Mouse (Mus musculus): ENCODE results near the gene Ghdc. TPM values are rescaled to one million over a fixed set of nuclear protein-coding genes. Genes with fewer than 3 reads are reported as not detected.

The Ghdc gene
- polyA plus RNA-seq, 1 experiment: 18.2 TPM

- TF ChIP-seq CTCF (IDR thresholded peaks at IDR 0.05; ENCODE audit: insufficient read depth, low read length) (no peak), POLR2A (IDR thresholded peaks at IDR 0.05; ENCODE audit: borderline replicate concordance, extremely low read depth, low read depth, low read length) (no peak)
- no peak for DNase-seq
- Histone ChIP-seq H3K4me1 (ENCODE audit: control insufficient read depth, insufficient read depth, low read length) (peaks cover 2% of the 10 kb centered on the region; the same call in 1 of the 2 replicates), H3K4me3 (replicated peaks; ENCODE audit: extremely low read depth, low read depth, low read length) (no peak overlapping the region)
- WGBS: 89% methylated on average over 2 of the region's 2 CpGs
Measured at GRCm38 (mm10) chr11:100785774-100786173, 15.0 kb upstream of the Ghdc start.

- 81% methylated on average over 8 of the region's 8 CpGs for WGBS
- TF ChIP-seq CTCF (IDR thresholded peaks at IDR 0.05; ENCODE audit: insufficient read depth, low read length) (no peak), POLR2A (IDR thresholded peaks at IDR 0.05; ENCODE audit: borderline replicate concordance, extremely low read depth, low read depth, low read length) (no peak)
- DNase-seq: no peak
Measured at GRCm38 (mm10) chr11:100784286-100784685, 13.5 kb upstream of the Ghdc start.

GRCm38 (mm10) chr11:100782568-100782967, 11.8 kb upstream of the Ghdc start:
- 80% methylated on average over 13 of the region's 13 CpGs for WGBS
- Histone ChIP-seq H3K4me1 (ENCODE audit: control insufficient read depth, insufficient read depth, low read length) (peaks cover 2% of the 10 kb centered on the region; the same call in 1 of the 2 replicates), H3K4me3 (replicated peaks; ENCODE audit: extremely low read depth, low read depth, low read length) (no peak overlapping the region)
- DNase-seq: peak; percentile 13
- TF ChIP-seq POLR2A (IDR thresholded peaks at IDR 0.05; ENCODE audit: borderline replicate concordance, extremely low read depth, low read depth, low read length): no peak

More at GRCm38 (mm10) chr11:100784286-100784685, 13.5 kb upstream of the Ghdc start:
- Histone ChIP-seq H3K4me3 (replicated peaks; ENCODE audit: extremely low read depth, low read depth, low read length) (no peak overlapping the region), H3K4me1 (ENCODE audit: control insufficient read depth, insufficient read depth, low read length) (peaks cover 2% of the 10 kb centered on the region; the same call in 1 of the 2 replicates)

- Histone ChIP-seq H3K4me1 (ENCODE audit: control insufficient read depth, insufficient read depth, low read length) (peaks cover 2% of the 10 kb centered on the region; the same call in 1 of the 2 replicates), H3K4me3 (replicated peaks; ENCODE audit: extremely low read depth, low read depth, low read length) (no peak overlapping the region)
- 76% methylated on average over 15 of the region's 15 CpGs for WGBS
- TF ChIP-seq POLR2A (IDR thresholded peaks at IDR 0.05; ENCODE audit: borderline replicate concordance, extremely low read depth, low read depth, low read length) (no peak; the same call in 1 of the 2 replicates), CTCF (IDR thresholded peaks at IDR 0.05; ENCODE audit: insufficient read depth, low read length) (no peak)
- peak; percentile 25 for DNase-seq
Measured at GRCm38 (mm10) chr11:100781763-100782475, 11.2 kb upstream of the Ghdc start.

GRCm38 (mm10) chr11:100780247-100780646, 9.5 kb upstream of the Ghdc start:
- no peak for DNase-seq
- Histone ChIP-seq H3K4me1 (ENCODE audit: control insufficient read depth, insufficient read depth, low read length) (peaks cover 2% of the 10 kb centered on the region; the same call in 1 of the 2 replicates), H3K4me3 (replicated peaks; ENCODE audit: extremely low read depth, low read depth, low read length) (no peak overlapping the region)
- WGBS: 81% methylated on average over 8 of the region's 8 CpGs
- TF ChIP-seq CTCF (IDR thresholded peaks at IDR 0.05; ENCODE audit: insufficient read depth, low read length) (no peak), POLR2A (IDR thresholded peaks at IDR 0.05; ENCODE audit: borderline replicate concordance, extremely low read depth, low read depth, low read length) (no peak)

- DNase-seq: no peak
- Histone ChIP-seq H3K4me3 (replicated peaks; ENCODE audit: extremely low read depth, low read depth, low read length) (no peak overlapping the region), H3K4me1 (ENCODE audit: control insufficient read depth, insufficient read depth, low read length) (peaks cover 2% of the 10 kb centered on the region; the same call in 1 of the 2 replicates)
- 79% methylated on average over 3 of the region's 3 CpGs for WGBS
- TF ChIP-seq CTCF (IDR thresholded peaks at IDR 0.05; ENCODE audit: insufficient read depth, low read length) (no peak), POLR2A (IDR thresholded peaks at IDR 0.05; ENCODE audit: borderline replicate concordance, extremely low read depth, low read depth, low read length) (no peak)
Measured at GRCm38 (mm10) chr11:100778069-100778468, 7.3 kb upstream of the Ghdc start.

GRCm38 (mm10) chr11:100775921-100776320, 5.2 kb upstream of the Ghdc start:
- TF ChIP-seq POLR2A (IDR thresholded peaks at IDR 0.05; ENCODE audit: borderline replicate concordance, extremely low read depth, low read depth, low read length): no peak
- TF ChIP-seq CTCF (IDR thresholded peaks at IDR 0.05; ENCODE audit: insufficient read depth, low read length): no peak
- 72% methylated on average over 10 of the region's 10 CpGs for WGBS
- no peak overlapping the region for H3K4me3 ChIP-seq (replicated peaks; ENCODE audit: extremely low read depth, low read depth, low read length)
- no peak for DNase-seq
- H3K4me1 ChIP-seq (ENCODE audit: control insufficient read depth, insufficient read depth, low read length): no peaks in the 10 kb centered on the region

- 77% methylated on average over 4 of the region's 4 CpGs for WGBS
- TF ChIP-seq CTCF (IDR thresholded peaks at IDR 0.05; ENCODE audit: insufficient read depth, low read length): no peak
- no peak for TF ChIP-seq POLR2A (IDR thresholded peaks at IDR 0.05; ENCODE audit: borderline replicate concordance, extremely low read depth, low read depth, low read length)
- Histone ChIP-seq H3K4me1 (ENCODE audit: control insufficient read depth, insufficient read depth, low read length) (peaks cover 4% of the 10 kb centered on the region; the same call in 1 of the 2 replicates), H3K4me3 (replicated peaks; ENCODE audit: extremely low read depth, low read depth, low read length) (no peak overlapping the region)
- DNase-seq: no peak
Measured at GRCm38 (mm10) chr11:100774261-100774660, 3.5 kb upstream of the Ghdc start.

- 44% methylated on average over 6 of the region's 6 CpGs for WGBS
- peaks cover 4% of the 10 kb centered on the region; the same call in 1 of the 2 replicates for H3K4me1 ChIP-seq (ENCODE audit: control insufficient read depth, insufficient read depth, low read length)
- no peak for DNase-seq
- TF ChIP-seq CTCF (IDR thresholded peaks at IDR 0.05; ENCODE audit: insufficient read depth, low read length) (no peak), POLR2A (IDR thresholded peaks at IDR 0.05; ENCODE audit: borderline replicate concordance, extremely low read depth, low read depth, low read length) (no peak)
- H3K4me3 ChIP-seq (replicated peaks; ENCODE audit: extremely low read depth, low read depth, low read length): peak overlapping the region; percentile 20
Measured at GRCm38 (mm10) chr11:100769980-100770379, 777 bp downstream of the Ghdc start.

GRCm38 (mm10) chr11:100767871-100768270, 2.9 kb downstream of the Ghdc start:
- H3K4me1 ChIP-seq (ENCODE audit: control insufficient read depth, insufficient read depth, low read length): peaks cover 4% of the 10 kb centered on the region; the same call in 1 of the 2 replicates
- H3K4me3 ChIP-seq (replicated peaks; ENCODE audit: extremely low read depth, low read depth, low read length): no peak overlapping the region
- DNase-seq: no peak
- 89% methylated on average over 5 of the region's 5 CpGs for WGBS
- TF ChIP-seq CTCF (IDR thresholded peaks at IDR 0.05; ENCODE audit: insufficient read depth, low read length) (no peak), POLR2A (IDR thresholded peaks at IDR 0.05; ENCODE audit: borderline replicate concordance, extremely low read depth, low read depth, low read length) (no peak)

Data from lung, adult 2 months (tissue).